Mouse (Mus musculus): ENCODE results near the gene Csmd2. TPM values are rescaled to one million over a fixed set of nuclear protein-coding genes. Genes with fewer than 3 reads are reported as not detected.
"Not testable (repeated sequence)": the region's sequence is repeated elsewhere in the genome, so short reads cannot be mapped to it uniquely, and the experiment has no call there.

The Csmd2 gene
- polyA plus RNA-seq, 1 experiment from 2014 or later = 0.16 TPM

DNA sequence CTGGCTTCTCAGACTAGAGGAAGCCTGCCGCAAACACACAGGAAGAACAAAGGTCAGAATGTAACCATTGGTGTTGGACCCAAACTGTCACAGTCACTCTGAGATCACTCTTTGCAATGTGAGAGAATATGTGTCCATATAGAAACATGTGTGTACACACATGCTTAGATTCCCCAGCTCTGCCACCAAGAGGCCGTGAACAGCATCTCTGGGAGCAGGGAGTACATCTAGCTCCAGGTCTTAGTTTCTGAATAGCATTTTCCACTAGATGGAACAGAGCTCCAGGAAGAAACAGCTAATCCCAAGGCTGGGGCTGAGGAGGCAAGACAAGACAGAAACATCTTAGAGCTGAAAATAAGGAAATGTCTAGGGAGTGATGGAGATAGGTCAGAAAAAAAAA is 512.3 kb downstream of the Csmd2 start:
- WGBS = 67% methylated on average over 2 of the region's 2 CpGs
- H3K4me2 ChIP-seq (replicated peaks; ENCODE audit: low read depth) = no peak overlapping the region
- no peak for ATAC-seq (ENCODE audit: low FRiP score, low TSS enrichment)

DNA sequence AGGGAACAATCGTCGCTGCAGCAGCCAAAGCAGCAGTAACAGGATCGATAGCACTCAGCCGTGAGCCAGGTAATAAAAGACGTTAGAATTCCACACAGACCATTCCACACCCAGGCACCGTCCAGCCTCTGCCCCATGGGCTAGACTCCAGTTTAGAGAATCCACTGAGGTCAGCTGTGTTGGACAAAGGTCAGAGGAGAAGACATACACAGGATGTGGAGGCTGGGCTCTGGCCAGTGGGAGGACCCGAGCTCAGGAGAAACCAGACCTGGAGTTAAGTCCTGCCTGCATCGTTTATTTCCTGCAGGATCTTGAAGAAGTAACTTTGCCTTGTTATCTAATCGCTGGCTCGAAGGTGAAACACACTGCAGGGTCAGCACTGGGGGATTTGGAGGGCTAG is 519.2 kb downstream of the Csmd2 start:
- no peak overlapping the region for H3K9ac ChIP-seq (ENCODE audit: low read length)
- no peaks in the 10 kb centered on the region for H3K27me3 ChIP-seq (ENCODE audit: control insufficient read depth, insufficient read depth, low read length)
- no peak for ATAC-seq (ENCODE audit: low FRiP score, low TSS enrichment)
- H3K4me1 ChIP-seq (replicated peaks; ENCODE audit: control insufficient read depth, insufficient read depth) = no peaks in the 10 kb centered on the region
- no peaks in the 10 kb centered on the region for H3K36me3 ChIP-seq (ENCODE audit: control insufficient read depth, insufficient read depth, low read length)
- 42% methylated on average over 10 of the region's 10 CpGs for WGBS
- no peak for DNase-seq (ENCODE audit: low spot score)
- H3K9me3 ChIP-seq (ENCODE audit: control insufficient read depth, low read length) = no peaks in the 10 kb centered on the region
- H3K4me2 ChIP-seq (replicated peaks; ENCODE audit: low read depth) = no peak overlapping the region
- TF ChIP-seq EP300 (optimal IDR thresholded peaks at IDR 0.05) (no peak), CTCF (IDR thresholded peaks at IDR 0.05; ENCODE audit: low read depth) (no peak)
- H3K27ac ChIP-seq (replicated peaks) = no peak overlapping the region
- H3K4me3 ChIP-seq (ENCODE audit: low read depth, low read length) = no peak overlapping the region

More for the DNA sequence above, 512.3 kb downstream of the Csmd2 start:
- Histone ChIP-seq H3K27me3 (ENCODE audit: control insufficient read depth, insufficient read depth, low read length) (no peaks in the 10 kb centered on the region), H3K9ac (ENCODE audit: low read length) (no peak overlapping the region), H3K27ac (replicated peaks) (no peak overlapping the region), H3K4me3 (ENCODE audit: low read depth, low read length) (no peak overlapping the region), H3K36me3 (ENCODE audit: control insufficient read depth, insufficient read depth, low read length) (no peaks in the 10 kb centered on the region), H3K9me3 (ENCODE audit: control insufficient read depth, low read length) (no peaks in the 10 kb centered on the region), H3K4me1 (replicated peaks; ENCODE audit: control insufficient read depth, insufficient read depth) (no peaks in the 10 kb centered on the region)
- TF ChIP-seq EP300 (optimal IDR thresholded peaks at IDR 0.05) (no peak), CTCF (IDR thresholded peaks at IDR 0.05; ENCODE audit: low read depth) (no peak)
- no peak for DNase-seq (ENCODE audit: low spot score)

DNA sequence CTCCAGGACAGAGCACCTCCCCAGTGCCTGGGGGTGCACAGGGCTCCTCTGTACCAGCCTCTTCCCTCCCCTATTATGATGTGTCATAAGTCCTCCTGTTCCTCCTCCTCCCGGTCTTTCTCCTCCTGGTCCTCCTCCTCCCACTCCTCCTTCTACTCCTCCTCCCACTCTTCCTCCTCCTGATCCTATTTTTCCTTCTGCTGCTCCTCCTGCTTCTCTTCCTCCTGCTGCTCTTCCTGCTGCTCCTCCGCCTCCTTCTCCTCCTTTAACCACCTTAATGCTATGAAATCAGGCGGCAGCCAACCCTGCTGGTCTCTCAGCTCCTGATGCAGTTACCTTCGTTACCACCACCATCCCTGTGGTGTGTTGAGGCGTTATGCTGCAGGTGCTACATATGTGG is 522.2 kb downstream of the Csmd2 start:
- Histone ChIP-seq H3K4me3 (ENCODE audit: low read depth, low read length) (no peak overlapping the region), H3K9me3 (ENCODE audit: control insufficient read depth, low read length) (no peaks in the 10 kb centered on the region), H3K27ac (replicated peaks) (no peak overlapping the region), H3K9ac (ENCODE audit: low read length) (no peak overlapping the region), H3K4me1 (replicated peaks; ENCODE audit: control insufficient read depth, insufficient read depth) (no peaks in the 10 kb centered on the region), H3K36me3 (ENCODE audit: control insufficient read depth, insufficient read depth, low read length) (no peaks in the 10 kb centered on the region), H3K4me2 (replicated peaks; ENCODE audit: low read depth) (no peak overlapping the region), H3K27me3 (ENCODE audit: control insufficient read depth, insufficient read depth, low read length) (no peaks in the 10 kb centered on the region)
- TF ChIP-seq CTCF (IDR thresholded peaks at IDR 0.05; ENCODE audit: low read depth) (no peak), EP300 (optimal IDR thresholded peaks at IDR 0.05) (no peak)
- ATAC-seq (ENCODE audit: low FRiP score, low TSS enrichment) = no peak
- 74% methylated on average over 5 of the region's 5 CpGs for WGBS
- no peak for DNase-seq (ENCODE audit: low spot score)

DNA sequence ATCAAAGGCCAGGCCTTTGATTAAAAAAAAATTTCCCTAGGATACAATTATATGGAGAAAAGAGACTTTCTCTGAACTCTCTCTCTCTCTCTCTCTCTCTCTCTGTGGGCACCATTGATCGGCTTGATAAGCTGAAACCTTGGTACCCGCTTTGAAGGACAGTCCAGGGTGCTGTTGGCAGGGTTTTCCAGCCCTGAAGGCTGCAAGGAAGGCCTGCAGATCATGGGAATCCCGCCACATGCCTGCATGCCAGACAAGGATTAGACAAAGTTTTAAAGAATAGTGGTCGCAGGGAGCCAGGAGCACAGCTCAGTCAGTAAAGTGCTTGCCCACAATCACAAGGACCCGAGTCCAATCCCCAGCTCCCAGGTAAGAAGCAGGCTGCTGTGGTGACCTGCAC is 526.8 kb downstream of the Csmd2 start:
- Histone ChIP-seq H3K36me3 (ENCODE audit: control insufficient read depth, insufficient read depth, low read length) (no peaks in the 10 kb centered on the region), H3K4me2 (replicated peaks; ENCODE audit: low read depth) (no peak overlapping the region), H3K4me3 (ENCODE audit: low read depth, low read length) (no peak overlapping the region), H3K9me3 (ENCODE audit: control insufficient read depth, low read length) (no peaks in the 10 kb centered on the region), H3K4me1 (replicated peaks; ENCODE audit: control insufficient read depth, insufficient read depth) (no peaks in the 10 kb centered on the region), H3K9ac (ENCODE audit: low read length) (no peak overlapping the region), H3K27ac (replicated peaks) (no peak overlapping the region), H3K27me3 (ENCODE audit: control insufficient read depth, insufficient read depth, low read length) (no peaks in the 10 kb centered on the region)
- no peak for TF ChIP-seq CTCF (IDR thresholded peaks at IDR 0.05; ENCODE audit: low read depth)
- 81% methylated on average over 5 of the region's 5 CpGs for WGBS
- DNase-seq (ENCODE audit: low spot score) = no peak
- ATAC-seq (ENCODE audit: low FRiP score, low TSS enrichment) = no peak

DNA sequence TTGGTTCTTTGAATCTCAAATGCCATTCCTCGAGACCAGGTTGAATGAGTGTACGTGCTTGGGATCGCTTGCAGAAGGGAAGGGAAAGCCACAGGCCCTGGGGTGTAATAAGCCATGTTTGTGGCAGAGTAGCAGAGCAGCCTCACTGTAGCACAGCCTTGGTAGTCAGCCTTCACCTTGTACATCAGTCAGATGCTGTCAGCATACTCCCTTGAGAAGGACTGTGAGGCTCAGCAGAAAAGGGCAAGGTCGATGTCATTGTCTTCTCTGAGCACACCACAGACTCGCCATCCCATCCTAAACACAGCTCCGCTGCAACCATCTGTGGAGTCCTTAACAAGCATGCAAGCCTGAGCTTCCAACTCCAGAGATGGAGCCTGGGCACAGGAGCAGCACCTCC is 533.6 kb downstream of the Csmd2 start:
- no peak for TF ChIP-seq EP300 (optimal IDR thresholded peaks at IDR 0.05)
- no peak for TF ChIP-seq CTCF (IDR thresholded peaks at IDR 0.05; ENCODE audit: low read depth)
- Histone ChIP-seq H3K9ac (ENCODE audit: low read length) (no peak overlapping the region), H3K36me3 (ENCODE audit: control insufficient read depth, insufficient read depth, low read length) (no peaks in the 10 kb centered on the region), H3K4me3 (ENCODE audit: low read depth, low read length) (no peak overlapping the region), H3K4me1 (replicated peaks; ENCODE audit: control insufficient read depth, insufficient read depth) (no peaks in the 10 kb centered on the region), H3K4me2 (replicated peaks; ENCODE audit: low read depth) (no peak overlapping the region), H3K27ac (replicated peaks) (no peak overlapping the region), H3K27me3 (ENCODE audit: control insufficient read depth, insufficient read depth, low read length) (no peaks in the 10 kb centered on the region), H3K9me3 (ENCODE audit: control insufficient read depth, low read length) (no peaks in the 10 kb centered on the region)
- DNase-seq (ENCODE audit: low spot score) = no peak
- WGBS = 88% methylated on average over 6 of the region's 6 CpGs
- no peak for ATAC-seq (ENCODE audit: low FRiP score, low TSS enrichment)

DNA sequence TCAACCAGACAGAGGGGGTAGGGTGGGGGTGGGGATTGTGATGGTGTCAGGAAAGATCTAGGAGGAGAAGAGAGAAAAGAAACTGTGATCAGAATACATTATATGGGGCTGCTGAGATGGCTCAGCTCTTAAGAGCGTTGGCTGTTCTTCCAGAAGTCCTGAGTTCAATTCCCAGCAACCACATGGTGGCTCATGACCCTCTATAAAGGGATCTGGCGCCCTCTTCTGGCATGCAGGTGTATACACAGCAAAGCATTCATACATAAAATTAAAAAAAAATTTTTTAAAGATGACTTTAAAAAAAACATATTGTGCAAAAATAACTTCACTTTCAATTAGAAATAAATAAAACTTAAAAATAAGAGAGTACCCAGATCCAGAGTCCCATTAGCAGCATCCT is 555.7 kb downstream of the Csmd2 start:
- no peak for DNase-seq (ENCODE audit: low spot score)
- ATAC-seq (ENCODE audit: low FRiP score, low TSS enrichment) = no peak

DNA sequence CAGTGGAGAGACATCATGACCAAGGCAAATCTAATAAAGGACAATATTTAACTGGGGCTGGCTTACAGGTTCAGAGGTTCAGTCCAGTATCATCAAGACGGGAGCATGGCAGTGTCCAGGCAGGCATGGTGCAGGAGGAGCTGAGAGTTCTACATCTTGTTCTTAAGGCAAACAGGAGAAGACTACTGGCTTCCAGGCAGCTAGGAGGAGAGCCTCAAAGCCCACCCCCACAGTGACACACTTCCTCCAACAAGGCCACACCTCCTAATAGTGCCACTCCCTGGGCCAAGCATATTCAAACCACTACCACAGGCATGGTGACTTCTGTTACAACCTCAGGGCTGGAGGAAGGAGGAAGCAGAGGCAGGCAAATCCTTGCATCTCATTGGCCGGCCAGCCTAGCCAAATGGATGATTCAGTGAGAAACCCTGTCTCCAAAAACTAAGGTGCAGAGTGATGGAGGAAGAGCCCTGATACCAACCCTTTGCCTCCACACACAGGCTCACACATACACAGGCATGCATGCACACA is 556.4 kb downstream of the Csmd2 start:
- H3K9ac ChIP-seq (ENCODE audit: low read length); H3K4me3 ChIP-seq (ENCODE audit: low read depth, low read length); H3K27ac ChIP-seq (replicated peaks); H3K4me2 ChIP-seq (replicated peaks; ENCODE audit: low read depth); H3K36me3 ChIP-seq (ENCODE audit: control insufficient read depth, insufficient read depth, low read length); DNase-seq (ENCODE audit: low spot score); H3K9me3 ChIP-seq (ENCODE audit: control insufficient read depth, low read length); H3K4me1 ChIP-seq (replicated peaks; ENCODE audit: control insufficient read depth, insufficient read depth); H3K27me3 ChIP-seq (ENCODE audit: control insufficient read depth, insufficient read depth, low read length); ATAC-seq (ENCODE audit: low FRiP score, low TSS enrichment): not testable (repeated sequence)
- 54% methylated on average over 2 of the region's 2 CpGs for WGBS

More for the DNA sequence above, 555.7 kb downstream of the Csmd2 start:
- no peak overlapping the region for H3K4me2 ChIP-seq (replicated peaks; ENCODE audit: low read depth)
- H3K27me3 ChIP-seq (ENCODE audit: control insufficient read depth, insufficient read depth, low read length) = no peaks in the 10 kb centered on the region
- H3K27ac ChIP-seq (replicated peaks) = no peak overlapping the region
- H3K4me3 ChIP-seq (ENCODE audit: low read depth, low read length) = no peak overlapping the region
- TF ChIP-seq EP300 (optimal IDR thresholded peaks at IDR 0.05) (no peak), CTCF (IDR thresholded peaks at IDR 0.05; ENCODE audit: low read depth) (peak; percentile 62)
- no peak overlapping the region for H3K9ac ChIP-seq (ENCODE audit: low read length)
- no peaks in the 10 kb centered on the region for H3K9me3 ChIP-seq (ENCODE audit: control insufficient read depth, low read length)
- no peaks in the 10 kb centered on the region for H3K4me1 ChIP-seq (replicated peaks; ENCODE audit: control insufficient read depth, insufficient read depth)
- no peaks in the 10 kb centered on the region for H3K36me3 ChIP-seq (ENCODE audit: control insufficient read depth, insufficient read depth, low read length)
- 31% methylated on average over 2 of the region's 2 CpGs for WGBS
